Mouse (Mus musculus) C2C12 (cell line): Measurements from ENCODE around the gene Plau.

ENCODE experiments used
- CTCF ChIP-seq: IDR thresholded peaks from one replicate; pipeline ENCODE4 v1.5.1; 2011; ENCODE audit not compliant: control insufficient read depth, insufficient read depth, insufficient read length
- FOSL1 ChIP-seq: IDR thresholded peaks from one replicate; pipeline ENCODE4 v1.8.0; 2011; ENCODE audit warnings: mild to moderate bottlenecking, low read length; ENCODE audit not compliant: poor library complexity, insufficient read depth, severe bottlenecking
- MAX ChIP-seq: IDR thresholded peaks from one replicate; pipeline ENCODE4 v1.6.1; 2011; ENCODE audit warnings: mild to moderate bottlenecking, control low read depth
- MYOD1 ChIP-seq: IDR thresholded peaks from one replicate; pipeline ENCODE4 v1.6.1; 2011; ENCODE audit warnings: low read depth; ENCODE audit not compliant: control insufficient read depth, insufficient read length
- MYOG ChIP-seq: IDR thresholded peaks from one replicate; pipeline ENCODE4 v1.6.1; 2011; ENCODE audit not compliant: control insufficient read depth, insufficient read length; ENCODE audit errors: extremely low read depth

DNA sequence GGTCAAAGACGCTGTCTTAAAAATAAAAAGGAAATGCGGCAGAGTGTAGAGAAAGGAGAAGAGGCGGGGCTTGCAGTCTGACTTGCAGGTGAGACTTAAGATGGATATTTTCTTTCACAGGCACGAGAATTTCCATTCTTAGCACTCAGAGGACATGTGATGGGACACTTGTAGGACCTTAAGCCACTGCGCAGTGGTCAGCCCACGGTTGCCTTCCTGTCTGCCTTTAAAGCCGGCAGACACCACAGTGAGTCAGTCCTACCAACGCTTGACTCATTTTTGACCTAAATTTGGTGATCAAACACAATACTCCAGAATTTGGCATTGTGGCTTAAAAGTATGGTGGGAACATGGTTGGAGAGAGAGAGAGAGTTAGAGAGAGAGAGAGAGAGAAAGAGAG is 25.2 kb upstream of the Plau start:
- TF ChIP-seq CTCF (no peak), MYOG (no peak), MAX (peak; percentile 54), FOSL1 (peak; percentile 83), MYOD1 (peak; percentile 20)
